Mouse (Mus musculus): ENCODE results near the gene Mapre1.

DNA sequence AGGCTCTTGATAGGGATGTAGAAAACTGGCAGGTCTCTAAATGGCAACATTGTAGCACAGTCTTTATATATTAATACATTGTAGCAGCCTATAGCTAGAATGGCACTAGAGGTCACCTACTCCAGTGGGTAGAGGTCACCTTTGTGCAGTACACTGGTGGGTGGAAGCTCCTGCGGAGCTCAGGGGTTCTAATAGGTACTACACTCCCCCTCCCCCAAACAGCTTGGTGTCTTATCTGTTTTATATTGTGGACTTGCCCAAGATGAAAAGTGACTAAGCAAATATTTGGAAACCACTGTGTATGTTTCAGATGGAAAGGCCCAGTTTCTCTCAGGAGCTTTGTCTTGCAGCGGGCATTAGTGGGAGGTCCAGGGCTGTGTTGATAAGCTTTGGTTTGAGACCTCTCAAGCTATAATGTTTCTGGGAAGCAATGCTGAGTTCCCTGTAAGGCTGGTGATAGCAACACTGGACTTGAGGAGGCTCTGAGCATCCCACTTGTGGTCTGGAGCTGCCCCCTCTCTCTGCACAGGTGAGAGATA lies 81.0 kb downstream of the Mapre1 start:
- no peak for TF ChIP-seq CTCF (IDR thresholded peaks at IDR 0.05; ENCODE audit: control insufficient read depth, insufficient read depth, low read length)
- no peak for TF ChIP-seq POLR2A (IDR thresholded peaks at IDR 0.05; ENCODE audit: borderline replicate concordance, control insufficient read depth, low read depth, low read length)
